ENCODE assay signal across 21 mouse cellular contexts in the genomic region with DNA sequence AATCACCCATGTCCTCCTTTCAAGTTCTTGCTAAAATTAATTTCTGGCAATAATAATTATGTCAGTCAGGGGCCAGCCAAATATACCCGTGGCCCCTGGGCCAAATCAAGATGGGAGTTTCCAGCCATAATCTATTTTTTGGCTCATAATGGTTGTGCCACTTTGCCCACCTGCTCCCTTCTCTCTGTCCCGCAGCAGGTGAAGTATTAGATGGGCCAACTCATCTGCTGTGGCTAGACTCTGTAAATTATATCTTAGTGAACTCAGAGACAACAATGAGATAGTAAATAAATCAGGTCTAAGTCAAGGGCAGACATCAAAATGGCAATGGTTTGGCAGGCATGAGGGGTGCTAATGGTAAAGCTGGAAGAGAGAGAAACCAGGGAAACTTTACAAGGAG. TPM values are rescaled to one million over a fixed set of nuclear protein-coding genes. Genes with fewer than 3 reads are reported as not detected.
DNase-seq lines count a peak whose midpoint lies in the region; ATAC-seq and TF ChIP-seq lines count a peak whose summit lies in the region.
"Had no signal": no experiment of that assay in that cellular context is flagged by ENCODE, and none has a peak within 500 bp of the region (broad histone marks: within the 10 kb centered on the region; RNA-seq: fewer than 3 reads in every experiment).

No protein-coding gene starts in this region.

- H3K9me3 ChIP-seq in heart, embryonic 12.5 days (replicated peaks) = no peaks in the 10 kb centered on the region
- H3K9me3 ChIP-seq: embryonic facial prominence, embryonic 13.5 days; embryonic facial prominence, embryonic 15.5 days; forebrain, embryonic 10.5 days; forebrain, embryonic 12.5 days had no signal

- no peaks in the 10 kb centered on the region for H3K27me3 ChIP-seq in heart, embryonic 12.5 days (replicated peaks)
- no peaks in the 10 kb centered on the region for H3K27me3 ChIP-seq in myocyte (ENCODE audit: control insufficient read depth, insufficient read depth, insufficient read length)
- H3K27me3 ChIP-seq: embryonic facial prominence, embryonic 13.5 days; embryonic facial prominence, embryonic 15.5 days; forebrain, embryonic 12.5 days had no signal

- no peak for TF ChIP-seq POLR2A in myocyte (IDR thresholded peaks at IDR 0.05; ENCODE audit: insufficient read length, low read depth)

- H3K4me3 ChIP-seq in heart, embryonic 12.5 days = no peak overlapping the region
- no peak overlapping the region for H3K4me3 ChIP-seq in myocyte
- H3K4me3 ChIP-seq: embryonic facial prominence, embryonic 13.5 days; embryonic facial prominence, embryonic 15.5 days; erythroblast, embryonic 14.5 days; forebrain, embryonic 10.5 days; forebrain, embryonic 12.5 days had no signal

- H3K27ac ChIP-seq in heart, embryonic 12.5 days (ENCODE audit: poor library complexity, severe bottlenecking) = no peak overlapping the region
- H3K27ac ChIP-seq: embryonic facial prominence, embryonic 13.5 days; embryonic facial prominence, embryonic 15.5 days; forebrain, embryonic 10.5 days; forebrain, embryonic 12.5 days had no signal

- no peak overlapping the region for H3ac ChIP-seq in myocyte (ENCODE audit: control insufficient read depth, insufficient read length)

- no peak overlapping the region for H3K4me2 ChIP-seq in heart, embryonic 12.5 days
- H3K4me2 ChIP-seq in myocyte (ENCODE audit: low read depth) = no peak overlapping the region
- H3K4me2 ChIP-seq: embryonic facial prominence, embryonic 13.5 days; embryonic facial prominence, embryonic 15.5 days; forebrain, embryonic 12.5 days had no signal

- 86% methylated on average over 2 of the region's 2 CpGs for WGBS in heart, embryonic 12.5 days

- H3K4me1 ChIP-seq in heart, embryonic 12.5 days (replicated peaks) = peaks cover 11% of the 10 kb centered on the region
- H3K4me1 ChIP-seq: embryonic facial prominence, embryonic 13.5 days; forebrain, embryonic 12.5 days had no signal

- no peaks in the 10 kb centered on the region for H3K79me2 ChIP-seq in myocyte (ENCODE audit: control insufficient read depth, insufficient read depth)

- ATAC-seq in heart, embryonic 12.5 days (ENCODE audit: insufficient number of reproducible peaks, low FRiP score) = no peak
- ATAC-seq: forebrain, embryonic 14.5 days; forebrain, embryonic 16.5 days had no signal

- no peak overlapping the region for H3K9ac ChIP-seq in heart, embryonic 12.5 days
- H3K9ac ChIP-seq: embryonic facial prominence, embryonic 13.5 days; embryonic facial prominence, embryonic 15.5 days; forebrain, embryonic 12.5 days had no signal

- peak; percentile 27 for DNase-seq in heart, adult 11 months
- peak; percentile 8 for DNase-seq in A20 (ENCODE audit: low read depth, low spot score)
- DNase-seq in adrenal gland, postnatal 4 days (ENCODE audit: low spot score in 2 of 2) = no peak
- DNase-seq: adrenal gland, adult 2 months; adrenal gland, postnatal 25 days; cerebellum, adult 11 months; cerebellum, adult 18-20 months; cerebellum, adult 8-10 months; cerebellum, adult 9-11 months; cerebellum, postnatal 14 days; cerebellum, postnatal 36 days; embryo, embryonic 11 days had no signal

- H3K36me3 ChIP-seq in heart, embryonic 12.5 days = no peaks in the 10 kb centered on the region
- H3K36me3 ChIP-seq in myocyte (ENCODE audit: control insufficient read depth, insufficient read depth) = no peaks in the 10 kb centered on the region
- H3K36me3 ChIP-seq: embryonic facial prominence, embryonic 13.5 days; embryonic facial prominence, embryonic 15.5 days; forebrain, embryonic 10.5 days; forebrain, embryonic 12.5 days had no signal

TF ChIP-seq in myocyte, 11 proteins besides CTCF, POLR2A, EP300 and RAD21:
- TF ChIP-seq MAX (IDR thresholded peaks at IDR 0.05; ENCODE audit: low read depth) = no peak
- TF ChIP-seq MYOD1 (IDR thresholded peaks at IDR 0.05; ENCODE audit: control insufficient read depth in 1 of 3, insufficient read length in 2 of 3, low read depth in 2 of 3) = peak in 2 of 3 experiments; percentile 58 to 69
- no peak for TF ChIP-seq CEBPB (IDR thresholded peaks at IDR 0.05; ENCODE audit: insufficient read depth, poor library complexity, severe bottlenecking)
- no peak for TF ChIP-seq TCF12 (IDR thresholded peaks at IDR 0.05; ENCODE audit: insufficient read depth, poor library complexity, severe bottlenecking)

RNA-seq across cellular contexts. Expression of a gene that starts 4.5 kb away (rescaled TPM):
- 13.0 and 14.9 TPM in 2 replicates for polyA plus RNA-seq in heart, embryonic 12.5 days (2016; fragmentation: Nextera tagmentation; extraction: Ambion mirVana)
- 14.6 TPM for polyA plus RNA-seq in myocyte (2012; fragmentation: generic; extraction: Trizol)
- 10 to 100 TPM; 13.1 to 13.2 TPM for total RNA-seq in adrenal gland, postnatal 4 days (2021)

RNA-seq across cellular contexts. Expression of a gene that starts 16.5 kb away (rescaled TPM):
- polyA plus RNA-seq in heart, embryonic 12.5 days (2016; fragmentation: Nextera tagmentation; extraction: Ambion mirVana) = 3.2 and 3.8 TPM in 2 replicates
- 3.2 TPM for polyA plus RNA-seq in myocyte (2012; fragmentation: generic; extraction: Trizol)
- 1 to 10 TPM; 2.7 to 3.5 TPM for total RNA-seq in adrenal gland, postnatal 4 days (2021)

Comparison
In these comparisons a context has a peak if more than half of its experiments do, and no peak if none do; other contexts are left out.
1. DNase-seq: peak in heart, adult 11 months (single experiment) and A20 (single experiment); none in adrenal gland, postnatal 4 days (0 of 2).